Mouse (Mus musculus) stomach, postnatal 0 days (tissue): ENCODE results near the gene Rmdn3. TPM values are rescaled to one million over a fixed set of nuclear protein-coding genes. Genes with fewer than 3 reads are reported as not detected.

ENCODE experiments used
- ATAC-seq: fragments of 200-750 bp; cut with Nextera tagmentation; 2 replicates; pipeline ENCODE4 v1.8.0; 2017; ENCODE audit not compliant: low FRiP score, low TSS enrichment
- DNase-seq: peaks from one replicate; pipeline ENCODE4 v3.0.0-alpha.2; 2016; ENCODE audit warnings: low spot score
- H3K27ac ChIP-seq: fragments of 300-500 bp; sonication (generic); replicated peaks from 2 replicates; pipeline ENCODE4 v1.5.1; 2014; ENCODE audit warnings: mild to moderate bottlenecking, control low read depth
- H3K27me3 ChIP-seq: fragments of 300-500 bp; sonication (generic); 2 replicates; pipeline ENCODE4 v1.6.1; 2014; ENCODE audit warnings: low read length; ENCODE audit not compliant: control insufficient read depth, insufficient read depth
- H3K36me3 ChIP-seq: fragments of 300-500 bp; sonication (generic); 2 replicates; pipeline ENCODE4 v1.6.1; 2014; ENCODE audit warnings: low read length, mixed read lengths; ENCODE audit not compliant: control insufficient read depth, insufficient read depth
- H3K4me1 ChIP-seq: fragments of 300-500 bp; sonication (generic); replicated peaks from 2 replicates; pipeline ENCODE4 v1.6.1; 2014; ENCODE audit warnings: antibody characterized with exemption; ENCODE audit not compliant: control insufficient read depth, insufficient read depth
- H3K4me2 ChIP-seq: fragments of 300-500 bp; sonication (generic); replicated peaks from 2 replicates; pipeline ENCODE4 v1.6.1; 2014; ENCODE audit warnings: low read depth, mild to moderate bottlenecking, control low read depth, moderate library complexity
- H3K4me3 ChIP-seq: fragments of 300-500 bp; sonication (generic); 2 replicates; pipeline ENCODE4 v1.5.1; 2014; ENCODE audit warnings: low read depth, low read length, control low read depth
- H3K9ac ChIP-seq: fragments of 300-500 bp; sonication (generic); 2 replicates; pipeline ENCODE4 v1.6.1; 2014; ENCODE audit warnings: mild to moderate bottlenecking, low read length, control low read depth, mixed read lengths
- H3K9me3 ChIP-seq: fragments of 300-500 bp; sonication (generic); 2 replicates; pipeline ENCODE4 v1.6.1; 2016; ENCODE audit warnings: low read length; ENCODE audit not compliant: control insufficient read depth
- CTCF ChIP-seq: IDR thresholded peaks from 2 replicates; pipeline ENCODE4 v1.5.1; 2016; ENCODE audit warnings: antibody characterized with exemption, low read depth, mild to moderate bottlenecking, moderate library complexity
- EP300 ChIP-seq: optimal IDR thresholded peaks from 2 replicates; pipeline ENCODE3; 2016; ENCODE audit warnings: antibody characterized with exemption
- WGBS: fragments of 180-500 bp; shearing (Covaris S2); extraction: QIAGEN DNeasy Blood & Tissue Kit; methylation state at CpG from one replicate; pipeline ENCODE4 v1.1.7; 2014; 5-methylcytosine and 5-hydroxymethylcytosine counted together
- polyA plus RNA-seq: library from polyadenylated mRNA; unstranded; fragments of >200 nt; fragmentation: Nextera tagmentation; extraction: Ambion mirVana; gene quantifications from 2 replicates; pipeline ENCODE4 v1.2.1, GENCODE M21; 2015

Gene Rmdn3
- polyA plus RNA-seq, 1 experiment from 2014 or later: 40.1 TPM

GRCm38 (mm10) chr2:119166901-119167865 lies 10.3 kb upstream of the Rmdn3 start, which contains the start of gene Gchfr:
Gene Gchfr, plus strand, starts transcription at chr2:119167773.
- H3K36me3 ChIP-seq: no peaks in the 10 kb centered on the region
- DNase-seq (peak; percentile 86), ATAC-seq (peak; percentile 83)
- no peaks in the 10 kb centered on the region for H3K9me3 ChIP-seq
- H3K9ac ChIP-seq: peak within 1 kb of the TSS; percentile 52
- peak within 1 kb of the TSS; percentile 50 for H3K4me3 ChIP-seq
- no peaks in the 10 kb centered on the region for H3K27me3 ChIP-seq
- no peaks in the 10 kb centered on the region for H3K4me1 ChIP-seq
- 0 out of 2 replicates have a peak within 1 kb of the TSS, but pooled peaks have one; percentile 35 for H3K27ac ChIP-seq
- peak within 1 kb of the TSS; percentile 96 for H3K4me2 ChIP-seq
- WGBS: under 1% methylated on average over 60 of the region's 60 CpGs
- TF ChIP-seq CTCF (peak; percentile 44), EP300 (no peak)

- Histone ChIP-seq H3K4me1 (no peaks in the 10 kb centered on the region), H3K27ac (no peak overlapping the region), H3K4me3 (no peak overlapping the region), H3K27me3 (no peaks in the 10 kb centered on the region), H3K36me3 (no peaks in the 10 kb centered on the region), H3K9me3 (no peaks in the 10 kb centered on the region), H3K4me2 (no peak overlapping the region), H3K9ac (no peak overlapping the region)
- TF ChIP-seq CTCF: peak; percentile 29; the same call in 1 of the 2 replicates
- TF ChIP-seq EP300: no peak
- DNase-seq (no peak), ATAC-seq (no peak)
These were observed 8.6 kb upstream of the Rmdn3 start for GRCm38 (mm10) chr2:119165401-119165800.

GRCm38 (mm10) chr2:119163999-119164398 lies 7.2 kb upstream of the Rmdn3 start:
- Histone ChIP-seq H3K4me2 (no peak overlapping the region), H3K4me1 (no peaks in the 10 kb centered on the region), H3K9me3 (no peaks in the 10 kb centered on the region), H3K36me3 (no peaks in the 10 kb centered on the region), H3K27ac (no peak overlapping the region), H3K9ac (no peak overlapping the region), H3K4me3 (no peak overlapping the region), H3K27me3 (no peaks in the 10 kb centered on the region)
- no peak for DNase-seq
- TF ChIP-seq EP300 (no peak), CTCF (no peak)
- ATAC-seq: no peak
- WGBS: 85% methylated on average over 4 of the region's 4 CpGs

GRCm38 (mm10) chr2:119163135-119163534 lies 6.3 kb upstream of the Rmdn3 start:
- Histone ChIP-seq H3K27ac (no peak overlapping the region), H3K4me3 (no peak overlapping the region), H3K27me3 (no peaks in the 10 kb centered on the region), H3K4me1 (no peaks in the 10 kb centered on the region), H3K36me3 (no peaks in the 10 kb centered on the region), H3K9ac (no peak overlapping the region), H3K4me2 (no peak overlapping the region), H3K9me3 (no peaks in the 10 kb centered on the region)
- DNase-seq (no peak), ATAC-seq (no peak)
- TF ChIP-seq CTCF (no peak), EP300 (no peak)
- WGBS: 58% methylated on average over 3 of the region's 3 CpGs

GRCm38 (mm10) chr2:119161247-119161646 lies 4.4 kb upstream of the Rmdn3 start:
- no peak overlapping the region for H3K27ac ChIP-seq
- H3K4me2 ChIP-seq: no peak overlapping the region
- 21% methylated on average over 2 of the region's 2 CpGs for WGBS
- H3K4me3 ChIP-seq: no peak overlapping the region
- no peaks in the 10 kb centered on the region for H3K9me3 ChIP-seq
- DNase-seq (no peak), ATAC-seq (no peak)
- no peak for TF ChIP-seq CTCF
- no peak for TF ChIP-seq EP300
- H3K9ac ChIP-seq: no peak overlapping the region
- H3K36me3 ChIP-seq: no peaks in the 10 kb centered on the region
- no peaks in the 10 kb centered on the region for H3K4me1 ChIP-seq
- no peaks in the 10 kb centered on the region for H3K27me3 ChIP-seq

GRCm38 (mm10) chr2:119157836-119158235 lies 1.0 kb upstream of the Rmdn3 start:
- no peak overlapping the region for H3K27ac ChIP-seq
- DNase-seq (no peak), ATAC-seq (no peak)
- H3K9me3 ChIP-seq: no peaks in the 10 kb centered on the region
- H3K4me2 ChIP-seq: no peak overlapping the region
- H3K9ac ChIP-seq: no peak overlapping the region
- H3K27me3 ChIP-seq: no peaks in the 10 kb centered on the region
- no peaks in the 10 kb centered on the region; the same call in 1 of the 2 replicates for H3K4me1 ChIP-seq
- H3K36me3 ChIP-seq: peaks cover 2% of the 10 kb centered on the region; the same call in 1 of the 2 replicates
- TF ChIP-seq CTCF: no peak
- no peak for TF ChIP-seq EP300
- no peak overlapping the region for H3K4me3 ChIP-seq
